Mouse (Mus musculus): ENCODE data around the gene Gm44503.

- TF ChIP-seq CTCF (IDR thresholded peaks at IDR 0.05; ENCODE audit: low read depth) (no peak), EP300 (IDR thresholded peaks at IDR 0.05; ENCODE audit: low read depth) (0 out of 2 replicates have a peak, but pooled peaks have one; percentile 22)
Measured at GRCm38 (mm10) chr9:73039222-73039945, 80.7 kb downstream of the Gm44503 start.
